Mouse (Mus musculus) cerebellum, adult 2 months (tissue): ENCODE data around the gene Mgarp.

Experiments
- CTCF ChIP-seq: fragments of 200-500 bp; IDR thresholded peaks from 2 replicates; pipeline ENCODE4 v1.5.1; 2011; ENCODE audit warnings: low read depth, mild to moderate bottlenecking, control low read depth, low read length, moderate library complexity, borderline replicate concordance; ENCODE audit not compliant: insufficient read depth
- POLR2A ChIP-seq: fragments of 200-500 bp; IDR thresholded peaks from 2 replicates; pipeline ENCODE4 v1.6.1; 2011; ENCODE audit warnings: low read length, control low read depth, borderline replicate concordance; ENCODE audit not compliant: insufficient read depth

DNA sequence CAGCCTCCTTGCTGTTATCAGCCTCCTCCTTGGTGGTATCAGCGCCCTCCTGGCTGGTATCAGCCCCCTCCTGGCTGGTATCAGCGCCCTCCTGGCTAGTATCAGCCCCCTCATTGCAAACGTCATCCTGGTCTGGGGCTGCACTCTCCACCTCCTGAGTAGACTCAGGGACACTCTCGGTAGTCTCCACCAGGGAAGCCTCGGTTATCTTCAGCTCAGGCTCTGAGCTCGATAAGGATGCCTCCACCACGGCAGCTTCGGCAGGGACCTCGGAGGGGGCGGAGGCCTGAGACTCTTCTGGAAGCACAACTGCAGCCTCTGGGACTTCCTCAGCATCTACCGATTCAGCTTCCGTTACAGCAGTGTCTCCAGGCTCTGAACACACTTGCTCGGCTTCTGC lies 7.6 kb downstream of the Mgarp start:
- TF ChIP-seq CTCF = no peak
- TF ChIP-seq POLR2A = no peak
